In the genomic region with DNA sequence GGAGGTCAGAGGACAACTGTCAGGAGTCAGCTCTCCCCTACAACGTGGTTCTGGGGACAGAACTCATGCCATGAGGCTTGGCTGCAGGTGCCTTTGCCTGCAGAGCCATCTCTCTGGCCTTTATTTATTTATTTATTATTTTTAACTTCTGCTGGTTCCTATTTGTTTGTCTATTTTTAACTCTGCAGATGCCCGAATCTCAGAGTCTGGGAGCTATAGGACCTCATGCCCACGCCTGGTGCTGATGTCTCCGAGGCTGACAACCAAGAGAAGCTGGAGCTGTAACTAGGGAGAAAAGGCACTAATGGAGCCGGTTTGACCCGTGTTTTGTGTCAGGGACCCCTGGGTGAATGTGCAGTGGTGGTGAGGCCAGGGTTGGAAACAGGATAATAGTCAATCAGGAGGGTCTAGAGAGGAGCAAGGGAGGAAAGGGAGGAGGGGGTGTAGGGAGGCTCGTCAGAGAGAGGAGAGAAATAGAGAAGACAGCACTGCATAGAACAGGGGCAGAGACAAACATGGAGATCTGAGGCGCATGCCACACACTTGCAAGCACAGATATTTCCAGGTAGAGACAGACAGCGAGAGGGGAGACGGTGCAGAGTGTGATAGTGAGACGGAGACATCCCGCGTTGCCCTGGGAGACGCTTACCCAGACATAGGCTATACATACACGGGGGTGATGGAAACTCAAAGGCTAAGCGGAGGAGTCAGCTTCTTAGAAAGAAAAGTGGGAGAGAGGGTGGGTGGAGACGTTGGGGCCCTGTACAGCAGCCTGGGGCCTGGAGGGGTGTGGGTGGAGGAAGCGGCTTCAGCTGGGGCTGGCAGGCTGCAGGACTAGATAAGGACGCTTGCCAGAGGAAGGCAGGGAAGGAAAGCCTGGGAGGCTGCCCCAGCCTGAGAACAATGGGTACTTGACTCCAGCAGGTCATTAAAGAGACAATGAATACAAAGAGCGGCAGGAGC, we compare ENCODE assay signal across 8 mouse cellular contexts. TPM values are rescaled to one million over a fixed set of nuclear protein-coding genes. Genes with fewer than 3 reads are reported as not detected.
DNase-seq lines count a peak whose midpoint lies in the region; ATAC-seq and TF ChIP-seq lines count a peak whose summit lies in the region.

No protein-coding gene starts in this region.

- 24% methylated on average over 20 of the region's 20 CpGs for WGBS in intestine, postnatal 0 days
- WGBS in liver, embryonic 13.5 days (ENCODE audit: insufficient replicate concordance) = 8% methylated on average over 20 of the region's 20 CpGs
- WGBS in neural tube, embryonic 12.5 days = 11% methylated on average over 20 of the region's 20 CpGs

- no peaks in the 10 kb centered on the region for H3K27me3 ChIP-seq in MEL (ENCODE audit: control insufficient read depth in 1 of 2, insufficient read depth in 2 of 2, low read length in 2 of 2)
- peaks cover 30% of the 10 kb centered on the region; the same call in 1 of the 2 replicates for H3K27me3 ChIP-seq in intestine, postnatal 0 days (replicated peaks; ENCODE audit: control insufficient read depth, insufficient read depth, low read length)
- peaks cover 27% of the 10 kb centered on the region for H3K27me3 ChIP-seq in liver, embryonic 13.5 days
- peaks cover 35% of the 10 kb centered on the region for H3K27me3 ChIP-seq in neural tube, embryonic 12.5 days (replicated peaks)

- TF ChIP-seq RAD21 in MEL (IDR thresholded peaks at IDR 0.05; ENCODE audit: low read depth, low read length) = no peak

- H3K9me3 ChIP-seq in MEL (replicated peaks; ENCODE audit: insufficient read depth, low read length) = no peaks in the 10 kb centered on the region
- no peaks in the 10 kb centered on the region for H3K9me3 ChIP-seq in intestine, postnatal 0 days (ENCODE audit: control insufficient read depth)
- no peaks in the 10 kb centered on the region for H3K9me3 ChIP-seq in liver, embryonic 13.5 days (replicated peaks)
- H3K9me3 ChIP-seq in neural tube, embryonic 12.5 days = no peaks in the 10 kb centered on the region

- TF ChIP-seq POLR2A in MEL (IDR thresholded peaks at IDR 0.05; ENCODE audit: control insufficient read depth in 1 of 2, insufficient read depth in 1 of 2, low read depth in 1 of 2, low read length in 2 of 2, poor library complexity in 1 of 2) = peak in 1 of 2 experiments; percentile 35; a peak in 1 of 4 replicates
- no peak for TF ChIP-seq POLR2A in cortical plate, adult 2 months (IDR thresholded peaks at IDR 0.05; ENCODE audit: extremely low read depth, insufficient read depth, low read length)

- TF ChIP-seq CTCF in MEL (IDR thresholded peaks at IDR 0.05 in 2 of 3, conservative IDR thresholded peaks at IDR 0.05 in 1 of 3; ENCODE audit: control insufficient read depth in 1 of 3, insufficient read depth in 1 of 3, low read depth in 2 of 3, low read length in 3 of 3, poor library complexity in 1 of 3, severe bottlenecking in 1 of 3) = no peak
- no peak for TF ChIP-seq CTCF in cortical plate, adult 2 months (IDR thresholded peaks at IDR 0.05; ENCODE audit: extremely low read depth, insufficient read depth, low read length)
- TF ChIP-seq CTCF in intestine, postnatal 0 days (IDR thresholded peaks at IDR 0.05; ENCODE audit: low read depth) = no peak

- ATAC-seq in intestine, postnatal 0 days = peak; percentile 28; the same call in 1 of the 2 replicates
- ATAC-seq in liver, embryonic 13.5 days (ENCODE audit: low read depth) = peak; percentile 98
- peak; percentile 65 for ATAC-seq in neural tube, embryonic 12.5 days (ENCODE audit: low FRiP score, low read depth)

- H3K4me3 ChIP-seq in MEL (ENCODE audit: control insufficient read depth in 1 of 2, insufficient read depth in 1 of 2, low read depth in 2 of 2, low read length in 2 of 2) = peak overlapping the region; percentile 32 to 47
- no peak overlapping the region for H3K4me3 ChIP-seq in cortical plate, adult 2 months (ENCODE audit: insufficient read depth, low read length)
- no peak overlapping the region for H3K4me3 ChIP-seq in intestine, postnatal 0 days (ENCODE audit: low read depth, low read length)
- peak overlapping the region; percentile 59 for H3K4me3 ChIP-seq in liver, embryonic 13.5 days (replicated peaks)
- no peak overlapping the region for H3K4me3 ChIP-seq in neural tube, embryonic 12.5 days

- peak overlapping the region; percentile 76 for H3K27ac ChIP-seq in MEL (ENCODE audit: control insufficient read depth, low read depth, low read length)
- H3K27ac ChIP-seq in cortical plate, adult 2 months (ENCODE audit: insufficient read depth, low read length) = peak overlapping the region; percentile 30
- no peak overlapping the region for H3K27ac ChIP-seq in intestine, postnatal 0 days (ENCODE audit: low read depth, low read length)
- H3K27ac ChIP-seq in liver, embryonic 13.5 days = peak overlapping the region; percentile 99
- H3K27ac ChIP-seq in neural tube, embryonic 12.5 days = no peak overlapping the region

- no peak overlapping the region; the same call in 1 of the 2 replicates for H3K4me2 ChIP-seq in intestine, postnatal 0 days (replicated peaks; ENCODE audit: low read depth)
- H3K4me2 ChIP-seq in liver, embryonic 13.5 days = peak overlapping the region; percentile 90
- H3K4me2 ChIP-seq in neural tube, embryonic 12.5 days (replicated peaks) = peak overlapping the region; percentile 50

- DNase-seq in MEL (ENCODE audit: low read depth, low spot score) = peak; percentile 90
- DNase-seq in heart, adult 18-20 months = peak; percentile 67 to 86
- peak; percentile 88 for DNase-seq in liver, embryonic 13.5 days
- DNase-seq in cerebellum, postnatal 36 days = no peak
- DNase-seq in natural killer cell, adult 2 months (ENCODE audit: low spot score in 2 of 2) = no peak

- H3K9ac ChIP-seq in MEL (ENCODE audit: control insufficient read depth, low read depth, low read length, poor library complexity, severe bottlenecking) = peak overlapping the region; percentile 60
- no peak overlapping the region for H3K9ac ChIP-seq in intestine, postnatal 0 days (ENCODE audit: low read depth, low read length)
- H3K9ac ChIP-seq in liver, embryonic 13.5 days = peak overlapping the region; percentile 84
- H3K9ac ChIP-seq in neural tube, embryonic 12.5 days = 0 out of 2 replicates have a peak overlapping the region, but pooled peaks have one; percentile 21

- H3K79me2 ChIP-seq in MEL (ENCODE audit: control insufficient read depth, insufficient read depth, low read length, poor library complexity) = no peaks in the 10 kb centered on the region; the same call in 1 of the 2 replicates

- TF ChIP-seq EP300 in MEL (IDR thresholded peaks at IDR 0.05; ENCODE audit: low read depth in 1 of 2, low read length in 2 of 2) = peak; percentile 89 to 91

- peaks cover 0 to 14% of the 10 kb centered on the region in 2 experiments; a peak in 2 of 4 replicates for H3K36me3 ChIP-seq in MEL (ENCODE audit: control insufficient read depth in 1 of 2, insufficient read depth in 2 of 2, low read length in 2 of 2)
- no peaks in the 10 kb centered on the region for H3K36me3 ChIP-seq in intestine, postnatal 0 days (ENCODE audit: control insufficient read depth, insufficient read depth)
- H3K36me3 ChIP-seq in liver, embryonic 13.5 days = no peaks in the 10 kb centered on the region
- no peaks in the 10 kb centered on the region for H3K36me3 ChIP-seq in neural tube, embryonic 12.5 days

- H3K4me1 ChIP-seq in MEL (ENCODE audit: control insufficient read depth in 1 of 2, insufficient read depth in 2 of 2, low read length in 2 of 2) = peaks cover 5 to 31% of the 10 kb centered on the region in 2 experiments
- peaks cover 5% of the 10 kb centered on the region; the same call in 1 of the 2 replicates for H3K4me1 ChIP-seq in cortical plate, adult 2 months (ENCODE audit: control insufficient read depth, insufficient read depth, low read length)
- 0 out of 2 replicates have a peak, but pooled peaks cover 2% of the 10 kb centered on the region for H3K4me1 ChIP-seq in intestine, postnatal 0 days (replicated peaks; ENCODE audit: control insufficient read depth, insufficient read depth, low read length)
- H3K4me1 ChIP-seq in liver, embryonic 13.5 days (replicated peaks) = peaks cover 73% of the 10 kb centered on the region
- peaks cover 15% of the 10 kb centered on the region for H3K4me1 ChIP-seq in neural tube, embryonic 12.5 days

TF ChIP-seq in MEL, 35 proteins besides CTCF, POLR2A, EP300 and RAD21 (continues in another document):
- TF ChIP-seq ETS1 (IDR thresholded peaks at IDR 0.05; ENCODE audit: low read depth, low read length) (peak; percentile 90), MAX (IDR thresholded peaks at IDR 0.05; ENCODE audit: low read length) (no peak), GABPA (IDR thresholded peaks at IDR 0.05; ENCODE audit: low read depth, low read length) (no peak), CHD1 (IDR thresholded peaks at IDR 0.05; ENCODE audit: low read depth, low read length) (no peak), POLR2AphosphoS5 (IDR thresholded peaks at IDR 0.05; ENCODE audit: borderline replicate concordance, low read depth, low read length) (no peak), MAFK (IDR thresholded peaks at IDR 0.05; ENCODE audit: borderline replicate concordance, low read depth, low read length) (no peak), SMC3 (IDR thresholded peaks at IDR 0.05; ENCODE audit: low read depth, low read length) (no peak; the same call in 1 of the 2 replicates), ZNF384 (IDR thresholded peaks at IDR 0.05; ENCODE audit: low read depth, low read length) (no peak), MYB (IDR thresholded peaks at IDR 0.05; ENCODE audit: low read depth, low read length) (no peak), ZMIZ1 (IDR thresholded peaks at IDR 0.05; ENCODE audit: low read depth, low read length) (no peak), NELFE (IDR thresholded peaks at IDR 0.05; ENCODE audit: low read depth, low read length) (no peak), MEF2A (IDR thresholded peaks at IDR 0.05; ENCODE audit: extremely low read depth, insufficient replicate concordance, low read depth, low read length, poor library complexity, severe bottlenecking) (no peak), MXI1 (IDR thresholded peaks at IDR 0.05; ENCODE audit: low read depth, low read length) (peak; percentile 76), USF1 (IDR thresholded peaks at IDR 0.05; ENCODE audit: low read depth, low read length) (no peak; the same call in 1 of the 2 replicates), JUND (IDR thresholded peaks at IDR 0.05; ENCODE audit: low read depth, low read length) (no peak), TAL1 (IDR thresholded peaks at IDR 0.05; ENCODE audit: low read length) (peak; percentile 89)

RNA-seq across cellular contexts. Expression of gene Ptgs1, which starts 32.0 kb away (rescaled TPM):
- total RNA-seq in MEL (2012; rRNA removed) = 2.6 and 3.9 TPM in 2 replicates
- polyA plus RNA-seq in MEL (2012; ENCODE audit: insufficient read depth in 1 of 2, insufficient read length in 2 of 2, low read depth in 1 of 2, low replicate concordance in 2 of 2, missing spikeins in 1 of 2) = 10 to 100 TPM in 1 of 2 experiments, not detected in 1; 20.0 TPM
- 15.4 and 16.6 TPM in 2 replicates for polyA plus RNA-seq in cortical plate, adult 2 months (2012; rRNA removed)
- total RNA-seq in heart, adult 18-20 months (2021) = 10 to 100 TPM; 12.4 to 16.1 TPM
- polyA plus RNA-seq in intestine, postnatal 0 days (2015; fragmentation: Nextera tagmentation; extraction: Ambion mirVana) = 29.5 and 31.0 TPM in 2 replicates
- 18.6 and 20.5 TPM in 2 replicates for polyA plus RNA-seq in liver, embryonic 13.5 days (2015; fragmentation: Nextera tagmentation; extraction: Ambion mirVana)
- 6.0 and 6.9 TPM in 2 replicates for polyA plus RNA-seq in neural tube, embryonic 12.5 days (2016; fragmentation: Nextera tagmentation; extraction: Ambion mirVana)

Comparison
In these comparisons a context has a peak if more than half of its experiments do, and no peak if none do; other contexts are left out.
1. DNase-seq: peak in MEL (single experiment), heart, adult 18-20 months (2 of 2) and liver, embryonic 13.5 days (single experiment); none in cerebellum, postnatal 36 days (0 of 2) and natural killer cell, adult 2 months (0 of 2).
2. H3K27ac ChIP-seq: peak in MEL (single experiment), cortical plate, adult 2 months (single experiment) and liver, embryonic 13.5 days (single experiment); none in intestine, postnatal 0 days (single experiment) and neural tube, embryonic 12.5 days (single experiment).
3. H3K4me3 ChIP-seq: peak in MEL (2 of 2) and liver, embryonic 13.5 days (single experiment); none in cortical plate, adult 2 months (single experiment), intestine, postnatal 0 days (single experiment) and neural tube, embryonic 12.5 days (single experiment).
4. ATAC-seq: peak in every context shown above with its lines; median percentile 98 in liver, embryonic 13.5 days; 65 in neural tube, embryonic 12.5 days; 28 in intestine, postnatal 0 days.